Mouse (Mus musculus) liver, postnatal 0 days (tissue): ENCODE measurements around the gene Zfp219. TPM values are rescaled to one million over a fixed set of nuclear protein-coding genes. Genes with fewer than 3 reads are reported as not detected.

Source experiments
- ATAC-seq: fragments of 200-750 bp; cut with Nextera tagmentation; 2 replicates; pipeline ENCODE4 v1.8.0; 2017; ENCODE audit warnings: mild to moderate bottlenecking, moderate library complexity
- DNase-seq: peaks from one replicate; pipeline ENCODE4 v3.0.0-alpha.2; 2016
- H3K27ac ChIP-seq: fragments of 300-500 bp; sonication (generic); 2 replicates; pipeline ENCODE4 v1.5.1; 2014; ENCODE audit warnings: antibody characterized with exemption, moderate library complexity, mild to moderate bottlenecking, low read depth
- H3K27me3 ChIP-seq: fragments of 300-500 bp; sonication (generic); 2 replicates; pipeline ENCODE4 v1.6.1; 2014; ENCODE audit warnings: low read length, control low read depth, mixed read lengths; ENCODE audit not compliant: insufficient read depth
- H3K36me3 ChIP-seq: fragments of 300-500 bp; sonication (generic); replicated peaks from 2 replicates; pipeline ENCODE4 v1.6.1; 2014; ENCODE audit warnings: mild to moderate bottlenecking, control low read depth, low read length, moderate library complexity, mixed read lengths; ENCODE audit not compliant: insufficient read depth
- H3K4me1 ChIP-seq: fragments of 300-500 bp; sonication (generic); 2 replicates; pipeline ENCODE4 v1.6.1; 2014; ENCODE audit warnings: antibody characterized with exemption, mild to moderate bottlenecking, control low read depth; ENCODE audit not compliant: insufficient read depth
- H3K4me2 ChIP-seq: fragments of 300-500 bp; sonication (generic); 2 replicates; pipeline ENCODE4 v1.6.1; 2014; ENCODE audit warnings: low read depth, mild to moderate bottlenecking, low read length, moderate library complexity, mixed read lengths
- H3K4me3 ChIP-seq: fragments of 300-500 bp; sonication (generic); 2 replicates; pipeline ENCODE4 v1.5.1; 2014; ENCODE audit warnings: low read depth, low read length
- H3K9ac ChIP-seq: fragments of 300-500 bp; sonication (generic); replicated peaks from 2 replicates; pipeline ENCODE4 v1.6.1; 2014; ENCODE audit warnings: mild to moderate bottlenecking, moderate library complexity
- H3K9me3 ChIP-seq: fragments of 300-500 bp; sonication (generic); 2 replicates; pipeline ENCODE4 v1.6.1; 2016; ENCODE audit warnings: mild to moderate bottlenecking, control low read depth, low read length, mixed read lengths
- CTCF ChIP-seq: sonication (generic); IDR thresholded peaks from 2 replicates; pipeline ENCODE4 v1.5.1; 2016; ENCODE audit warnings: antibody characterized with exemption, low read depth
- EP300 ChIP-seq: IDR thresholded peaks from 2 replicates; pipeline ENCODE4 v1.6.1; 2016; ENCODE audit warnings: antibody characterized with exemption, low read depth, mild to moderate bottlenecking
- WGBS: fragments of 180-500 bp; shearing (Covaris S2); extraction: QIAGEN DNeasy Blood & Tissue Kit; methylation state at CpG from one replicate; pipeline ENCODE4 v1.1.7; 2014; ENCODE audit not compliant: insufficient replicate concordance; 5-methylcytosine and 5-hydroxymethylcytosine counted together
- polyA plus RNA-seq: library from polyadenylated mRNA; unstranded; fragments of >200 nt; fragmentation: Nextera tagmentation; extraction: Ambion mirVana; gene quantifications from 2 replicates; pipeline ENCODE4 v1.2.1, GENCODE M21; 2015

The Zfp219 gene
- polyA plus RNA-seq, 1 experiment from 2014 or later: 8.8 TPM

DNA sequence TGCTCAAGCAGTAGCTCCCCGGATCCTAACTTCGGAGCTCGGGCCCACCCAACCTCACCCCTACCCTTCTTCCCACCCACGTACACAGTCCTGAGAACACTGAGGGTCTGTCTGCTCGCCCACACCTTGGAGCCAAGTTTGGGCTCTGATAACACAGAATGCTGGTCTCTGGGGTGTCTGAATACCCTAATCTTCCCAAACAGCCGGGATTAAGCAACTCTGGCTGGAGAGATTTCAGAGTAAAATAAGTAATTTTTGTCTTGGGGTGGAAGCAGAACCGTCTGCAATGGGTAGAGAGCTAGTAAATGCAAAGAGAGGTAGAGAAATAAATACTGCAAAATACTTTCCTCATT, 34.4 kb downstream of the Zfp219 start:
- no peak for DNase-seq
- peak overlapping the region; percentile 74 for H3K9ac ChIP-seq
- TF ChIP-seq CTCF (no peak), EP300 (peak; percentile 57)
- peak overlapping the region; percentile 74 for H3K4me3 ChIP-seq
- ATAC-seq: peak; percentile 40
- H3K4me1 ChIP-seq: peaks cover 32% of the 10 kb centered on the region
- peak overlapping the region; percentile 100 for H3K4me2 ChIP-seq
- no peaks in the 10 kb centered on the region; the same call in 1 of the 2 replicates for H3K27me3 ChIP-seq
- H3K27ac ChIP-seq: peak overlapping the region; percentile 70
- peaks cover 8% of the 10 kb centered on the region; the same call in 1 of the 2 replicates for H3K36me3 ChIP-seq
- 10% methylated on average over 7 of the region's 7 CpGs for WGBS
- H3K9me3 ChIP-seq: no peaks in the 10 kb centered on the region

DNA sequence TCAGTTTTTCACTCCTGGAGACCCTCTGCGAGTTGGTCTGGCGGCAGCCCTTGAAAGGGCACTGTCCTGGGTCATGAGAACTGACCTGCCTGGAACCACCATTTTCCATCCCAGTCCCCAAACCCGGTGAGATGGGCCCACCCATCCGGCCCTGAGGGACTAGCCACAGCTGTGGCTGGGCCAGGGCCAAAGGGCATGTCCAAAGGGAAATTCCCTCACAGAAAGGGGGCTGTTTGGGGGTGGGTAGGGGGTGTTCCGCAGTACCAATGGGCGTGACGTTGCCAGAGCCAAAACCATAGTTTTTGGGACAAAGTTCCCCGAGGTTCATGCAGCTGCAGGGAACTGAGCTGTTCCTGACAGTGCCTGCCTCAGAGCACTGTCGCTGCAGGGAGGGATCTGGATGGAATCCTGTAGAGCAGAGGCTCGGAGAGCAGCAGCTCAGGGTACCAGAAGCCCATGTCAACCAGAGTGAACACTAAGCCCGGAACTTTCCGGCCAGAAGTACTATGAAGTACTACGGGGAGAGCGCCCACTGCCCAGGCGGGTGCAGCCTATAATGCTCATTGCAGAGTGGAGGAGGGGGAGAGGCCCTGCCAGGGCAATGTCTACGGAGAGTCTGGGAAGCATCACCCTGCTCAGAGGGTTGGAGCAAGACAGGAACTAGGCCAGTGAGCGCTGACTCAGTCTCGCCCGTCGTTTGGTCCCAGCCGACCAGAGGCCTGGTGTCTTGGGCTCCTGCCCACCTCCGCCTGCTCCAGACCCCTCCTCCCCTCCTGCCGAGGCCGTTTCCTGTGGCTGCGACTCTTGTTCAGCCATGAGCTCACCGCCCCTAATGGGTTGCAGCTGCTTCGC, 35.0 kb downstream of the Zfp219 start:
- WGBS: 3% methylated on average over 27 of the region's 27 CpGs

DNA sequence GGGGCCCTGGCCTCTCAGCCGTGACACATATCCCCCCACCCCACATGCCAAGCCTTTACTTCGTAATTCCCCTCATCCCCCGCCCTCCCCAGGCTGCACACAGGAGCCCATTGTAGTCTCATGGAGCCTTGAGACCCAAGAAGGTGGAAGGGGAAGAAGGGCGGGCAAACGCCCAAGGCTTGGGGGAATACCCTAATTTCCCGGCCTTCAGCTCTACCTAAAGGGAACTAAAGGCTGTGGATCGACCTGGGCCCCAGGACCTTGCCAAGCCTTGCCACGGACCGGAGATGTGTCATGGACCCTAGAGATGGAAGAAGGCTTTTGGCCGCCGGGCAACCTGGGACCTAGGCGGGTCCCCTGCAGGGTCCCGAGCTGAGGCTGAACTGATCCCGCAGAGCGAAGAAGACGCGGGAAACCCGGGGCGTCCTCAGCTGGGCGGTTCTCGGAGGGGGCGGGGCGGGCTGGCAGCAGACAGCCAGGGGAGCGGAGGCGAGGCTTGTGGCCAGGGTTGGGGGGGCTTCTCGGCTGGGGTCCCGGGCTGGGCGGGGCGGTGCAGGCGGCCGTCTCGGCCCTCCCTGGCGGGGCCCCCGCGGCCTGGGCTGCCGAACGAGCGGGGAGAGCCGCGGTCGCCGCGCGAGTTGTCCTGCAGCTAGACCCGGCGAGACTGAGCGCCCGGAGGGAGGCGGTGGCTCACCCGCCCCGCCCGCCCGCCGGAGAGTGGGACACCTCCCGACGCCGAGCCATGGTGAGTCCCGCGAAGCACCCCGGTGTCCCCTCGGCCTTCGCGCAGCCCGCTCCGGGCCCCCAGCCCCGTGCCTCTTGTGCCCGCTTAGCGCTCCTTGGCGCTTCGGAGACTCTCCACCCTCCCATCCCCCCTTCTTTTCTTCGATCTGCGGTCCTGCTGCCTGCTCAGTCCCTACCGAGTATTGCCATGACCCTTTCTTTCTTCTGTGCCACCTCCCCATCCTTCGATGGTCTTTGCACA, 36.0 kb downstream of the Zfp219 start, which contains the start of gene Arhgef40:
Gene Arhgef40, plus strand, starts transcription at position 473 of the 985 bp plus-strand sequence.
- no peak for TF ChIP-seq CTCF
- TF ChIP-seq EP300: no peak
- under 1% methylated on average over 66 of the region's 74 CpGs for WGBS

More for the DNA sequence above, 35.0 kb downstream of the Zfp219 start:
- TF ChIP-seq CTCF: no peak
- TF ChIP-seq EP300: no peak
- ATAC-seq (peak; percentile 57), DNase-seq (peak; percentile 52)
- Histone ChIP-seq H3K4me3 (peak overlapping the region; percentile 74), H3K4me1 (peaks cover 32% of the 10 kb centered on the region), H3K27me3 (no peaks in the 10 kb centered on the region; the same call in 1 of the 2 replicates), H3K4me2 (peak overlapping the region; percentile 100), H3K27ac (peak overlapping the region; percentile 70), H3K9me3 (no peaks in the 10 kb centered on the region), H3K36me3 (peaks cover 4% of the 10 kb centered on the region; the same call in 1 of the 2 replicates), H3K9ac (peak overlapping the region; percentile 74)

DNA sequence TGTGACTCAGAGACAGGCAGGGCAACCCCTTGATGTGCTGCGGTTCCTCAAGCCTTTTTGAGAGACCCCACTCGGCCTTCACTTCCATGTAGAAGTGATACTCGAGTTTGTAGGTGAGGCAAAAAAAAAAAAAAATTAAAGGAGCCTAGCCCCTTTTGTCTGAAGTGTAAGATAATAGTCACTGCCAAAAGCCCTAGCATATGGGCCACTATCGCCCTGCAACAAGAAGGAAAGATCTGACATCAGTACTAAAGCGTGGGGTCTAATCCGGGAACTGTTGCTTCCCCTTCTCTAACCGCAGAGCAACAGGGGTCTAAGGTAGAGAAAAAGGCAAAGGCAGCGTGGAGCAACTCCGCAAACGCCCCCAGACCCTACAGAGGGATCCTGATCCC, 36.7 kb downstream of the Zfp219 start:
- Histone ChIP-seq H3K9ac (peak overlapping the region; percentile 74), H3K27me3 (no peaks in the 10 kb centered on the region; the same call in 1 of the 2 replicates), H3K9me3 (no peaks in the 10 kb centered on the region), H3K4me3 (peak overlapping the region; percentile 74), H3K36me3 (no peaks in the 10 kb centered on the region), H3K4me2 (peak overlapping the region; percentile 100), H3K4me1 (peaks cover 32% of the 10 kb centered on the region), H3K27ac (no peak overlapping the region)
- TF ChIP-seq CTCF: no peak
- no peak for TF ChIP-seq EP300
- 18% methylated on average over 10 of the region's 10 CpGs for WGBS
- ATAC-seq (no peak), DNase-seq (no peak)

More for the DNA sequence above, 36.0 kb downstream of the Zfp219 start, which contains the start of gene Arhgef40:
- Histone ChIP-seq H3K4me2 (peak within 1 kb of the TSS; percentile 100), H3K9ac (peak within 1 kb of the TSS; percentile 74), H3K9me3 (no peaks in the 10 kb centered on the region), H3K27me3 (no peaks in the 10 kb centered on the region; the same call in 1 of the 2 replicates), H3K36me3 (no peaks in the 10 kb centered on the region), H3K27ac (peak within 1 kb of the TSS; percentile 70), H3K4me1 (peaks cover 32% of the 10 kb centered on the region), H3K4me3 (peak within 1 kb of the TSS; percentile 74)
- ATAC-seq (peak; percentile 70), DNase-seq (peak; percentile 82)

DNA sequence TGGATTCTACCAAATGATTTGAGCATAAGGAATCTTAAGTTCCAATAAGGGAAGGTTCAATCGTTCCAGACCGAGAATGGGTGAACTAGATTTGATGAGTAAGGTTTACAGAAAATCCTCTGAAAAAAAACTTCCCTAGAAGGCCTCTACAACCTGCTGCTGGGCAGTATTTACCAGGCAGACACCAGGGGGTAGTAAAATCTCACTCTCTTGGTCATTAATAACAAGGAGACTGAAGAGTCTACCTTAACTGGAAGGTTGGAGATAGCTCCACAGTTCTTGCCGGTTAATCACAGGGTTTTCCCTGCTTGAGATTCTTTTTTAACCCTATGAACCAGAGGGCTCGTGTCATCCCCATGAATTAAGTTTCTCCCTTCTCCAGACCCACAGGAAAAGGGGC, 37.3 kb downstream of the Zfp219 start:
- H3K9me3 ChIP-seq: no peaks in the 10 kb centered on the region
- H3K27ac ChIP-seq: no peak overlapping the region
- H3K4me3 ChIP-seq: no peak overlapping the region
- no peaks in the 10 kb centered on the region for H3K36me3 ChIP-seq
- H3K4me1 ChIP-seq: peaks cover 32% of the 10 kb centered on the region
- ATAC-seq: no peak
- WGBS: 57% methylated on average over 4 of the region's 4 CpGs
- no peak overlapping the region for H3K4me2 ChIP-seq
- no peak overlapping the region for H3K9ac ChIP-seq
- no peak for DNase-seq
- H3K27me3 ChIP-seq: no peaks in the 10 kb centered on the region; the same call in 1 of the 2 replicates
- TF ChIP-seq EP300: no peak
- peak; percentile 14; the same call in 1 of the 2 replicates for TF ChIP-seq CTCF

DNA sequence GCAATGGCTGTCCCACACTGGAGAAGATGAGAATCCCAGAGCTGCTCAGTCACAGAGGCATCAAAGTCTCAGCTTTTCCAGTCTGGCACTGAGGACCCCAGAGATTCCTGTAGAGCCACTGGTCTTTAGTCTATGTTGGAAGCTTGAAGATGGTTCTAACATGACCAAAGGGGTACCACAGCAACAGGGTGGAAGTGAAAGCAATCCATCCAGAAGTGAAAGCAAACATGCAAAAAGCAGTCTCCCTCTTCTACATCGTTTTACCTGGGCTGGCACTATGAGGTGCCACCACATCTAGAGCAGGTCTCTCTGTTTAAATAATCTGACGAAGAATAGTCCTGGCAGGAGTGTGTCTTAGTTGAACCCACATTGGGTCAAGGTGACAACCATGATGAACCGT, 41.3 kb downstream of the Zfp219 start:
- TF ChIP-seq CTCF (no peak), EP300 (no peak)
- no peak overlapping the region for H3K27ac ChIP-seq
- no peak overlapping the region for H3K9ac ChIP-seq
- 75% methylated on average over 3 of the region's 3 CpGs for WGBS
- no peak overlapping the region for H3K4me3 ChIP-seq
- no peak overlapping the region for H3K4me2 ChIP-seq
- H3K27me3 ChIP-seq: no peaks in the 10 kb centered on the region; the same call in 1 of the 2 replicates
- peaks cover 4% of the 10 kb centered on the region for H3K4me1 ChIP-seq
- no peak for ATAC-seq
- no peaks in the 10 kb centered on the region for H3K9me3 ChIP-seq
- DNase-seq: no peak
- H3K36me3 ChIP-seq: no peaks in the 10 kb centered on the region
